Mouse (Mus musculus) adrenal gland, adult 18-20 months (tissue): ENCODE results near the gene Sgip1. TPM values are rescaled to one million over a fixed set of nuclear protein-coding genes. Genes with fewer than 3 reads are reported as not detected.
A peak's percentile ranks its signal among the peaks of the same experiment; 100 is the strongest.

ENCODE experiments used
- DNase-seq, 2 experiments: peaks; one replicate each; pipeline ENCODE4 v3.0.0; 2021 to 2022; ENCODE audit warnings: low spot score in 2 of 2
- total RNA-seq, 2 experiments: library from RNA; stranded (reverse); gene quantifications; 1 replicate in 1 of 2; 2 replicates in 1 of 2; pipeline ENCODE4 v1.2.3; 2021

Gene Sgip1
- total RNA-seq, 2 experiments from 2014 or later, result 5.9 to 7.2 TPM

DNA sequence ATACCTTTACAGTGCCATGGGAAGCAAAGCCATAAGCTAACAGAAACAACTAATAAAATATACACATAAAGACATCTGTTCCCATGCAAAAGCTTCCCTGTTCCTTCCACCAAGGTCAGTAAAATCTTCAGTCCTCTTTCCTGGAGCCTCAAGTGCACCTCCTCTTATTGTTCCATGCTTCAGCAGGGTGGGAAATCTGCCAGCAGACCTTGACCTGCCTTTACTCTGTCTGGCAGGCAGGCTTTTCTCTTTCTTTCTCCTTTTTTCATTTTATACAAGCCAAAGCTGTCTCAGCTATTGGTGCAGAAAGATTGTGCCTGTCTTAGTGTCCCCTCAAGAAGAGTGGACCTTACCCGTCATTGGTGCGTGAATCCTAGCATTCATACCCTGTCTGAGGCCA lies 154.8 kb downstream of the Sgip1 start:
- DNase-seq, result no peak

DNA sequence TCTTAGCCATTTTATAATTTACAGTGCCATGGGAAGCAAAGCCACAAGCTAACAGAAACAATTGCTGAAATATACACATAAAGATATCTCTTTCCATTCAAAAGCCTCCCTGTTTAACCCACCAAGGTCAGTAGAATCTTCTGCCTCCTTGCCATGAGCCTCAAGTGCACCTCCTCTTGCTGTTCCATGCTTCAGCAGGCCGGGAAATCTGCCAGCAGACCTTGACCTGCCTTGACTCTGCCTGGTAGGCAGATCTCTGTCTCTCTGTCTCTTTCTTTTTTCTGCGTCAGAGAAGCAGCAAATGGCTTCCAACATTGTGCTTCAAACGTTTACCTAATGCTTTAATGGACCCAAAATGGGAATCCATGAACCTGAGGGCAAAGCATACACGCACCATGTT lies 157.9 kb downstream of the Sgip1 start:
- DNase-seq, result peak; percentile 29 to 40

DNA sequence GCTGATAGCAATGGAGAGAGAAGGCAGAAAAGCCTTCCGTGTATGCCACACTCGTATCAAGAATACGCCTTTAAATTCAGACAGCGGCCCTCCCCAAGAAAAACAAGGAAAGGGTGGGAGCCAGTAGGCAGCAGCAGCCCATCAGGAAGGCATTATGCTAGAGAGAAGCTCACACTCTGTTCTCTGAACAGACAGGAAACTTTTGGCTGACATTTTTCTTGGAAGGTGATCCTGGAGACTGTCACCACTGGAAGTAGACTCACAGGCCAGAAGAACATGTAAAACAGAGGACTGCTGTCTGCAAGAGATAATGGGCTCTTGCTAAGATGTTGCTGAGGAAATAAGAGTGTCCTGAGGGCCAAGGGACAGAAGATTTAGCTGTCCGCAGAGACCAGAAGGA lies 158.6 kb downstream of the Sgip1 start:
- DNase-seq, result no peak

DNA sequence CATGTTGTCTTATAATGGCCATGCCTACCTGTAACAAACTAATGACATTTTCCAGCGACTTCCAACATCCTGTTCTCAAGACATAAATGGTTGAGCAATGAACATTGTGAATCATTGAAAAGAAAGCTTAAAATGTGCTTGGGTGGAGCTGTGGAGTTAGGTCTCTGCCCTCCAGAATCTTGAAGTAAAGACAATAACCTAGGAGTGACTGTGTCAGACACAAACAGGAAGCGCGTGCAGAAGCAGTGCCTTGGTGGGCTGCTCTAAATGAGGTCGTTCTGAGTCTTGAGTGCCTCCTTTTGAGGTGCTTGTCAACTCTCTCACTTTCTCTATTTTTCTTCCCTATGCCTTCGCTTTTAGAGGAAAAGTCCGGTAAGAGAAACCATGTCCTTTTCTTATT lies 159.1 kb downstream of the Sgip1 start:
- DNase-seq, result no peak

DNA sequence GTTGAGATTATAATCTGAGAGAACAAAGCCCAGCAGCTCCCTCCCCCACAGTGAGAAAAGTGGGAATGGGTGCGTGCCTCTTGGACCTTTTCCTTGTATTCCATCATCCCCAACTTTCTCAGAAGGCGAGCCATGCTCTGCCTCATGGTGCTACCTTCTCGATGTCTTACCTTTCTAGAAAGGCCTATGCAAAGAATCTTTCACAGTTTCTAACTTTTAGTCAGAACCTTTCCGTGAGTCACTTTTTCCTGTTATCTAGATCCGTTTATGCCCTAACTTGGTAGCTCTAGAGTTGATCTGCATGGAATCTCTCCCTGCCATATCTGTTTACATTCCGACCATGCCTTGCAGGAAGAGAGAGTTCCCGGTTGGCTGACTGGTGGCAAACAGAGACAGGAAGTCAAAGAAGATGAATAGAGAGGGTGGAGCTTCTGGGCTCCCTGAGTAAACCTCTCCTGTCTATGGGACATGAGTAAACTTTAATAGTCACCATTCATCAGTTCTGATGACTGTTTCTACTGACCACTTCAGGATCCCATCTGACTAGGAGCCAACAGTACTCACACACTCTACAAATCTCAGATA lies 166.8 kb downstream of the Sgip1 start:
- DNase-seq, result no peak

DNA sequence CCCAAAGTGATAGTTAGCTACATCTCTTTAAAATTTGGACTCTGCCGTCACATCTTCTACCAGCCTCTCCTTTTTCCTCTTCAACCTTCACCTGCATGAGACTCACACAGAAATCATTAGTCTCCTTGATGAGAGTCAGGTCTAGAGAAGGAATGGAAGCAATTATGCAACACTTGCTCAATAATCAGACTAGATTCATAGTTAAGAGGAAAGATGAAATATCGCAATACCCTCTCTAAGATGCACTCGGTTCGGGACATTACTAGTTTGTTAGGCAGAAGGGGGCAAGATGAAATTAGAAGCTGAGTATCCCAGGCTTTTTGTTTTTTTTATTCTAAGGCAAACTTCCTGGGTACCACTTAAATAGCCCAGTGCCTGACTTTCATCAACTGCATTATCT lies 169.1 kb downstream of the Sgip1 start:
- no peak for DNase-seq

DNA sequence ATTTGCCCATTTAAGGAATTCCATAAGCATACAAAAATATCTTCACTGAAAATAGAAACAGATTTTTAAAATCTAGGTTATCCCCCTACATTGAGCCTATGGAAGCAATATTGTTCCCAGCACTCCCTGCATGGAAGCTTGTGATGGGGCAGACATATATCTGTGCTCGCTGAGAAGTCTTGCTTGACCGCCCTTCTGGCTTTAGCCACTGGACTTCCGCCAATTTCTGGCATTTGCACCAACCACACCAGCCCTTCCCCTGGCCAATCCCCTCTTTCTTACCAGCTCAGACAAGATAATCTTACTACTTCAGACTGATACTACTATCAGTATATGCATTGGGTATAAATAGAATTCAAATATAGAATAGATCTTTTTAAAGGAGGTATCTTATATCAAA lies 172.1 kb downstream of the Sgip1 start:
- no peak for DNase-seq

DNA sequence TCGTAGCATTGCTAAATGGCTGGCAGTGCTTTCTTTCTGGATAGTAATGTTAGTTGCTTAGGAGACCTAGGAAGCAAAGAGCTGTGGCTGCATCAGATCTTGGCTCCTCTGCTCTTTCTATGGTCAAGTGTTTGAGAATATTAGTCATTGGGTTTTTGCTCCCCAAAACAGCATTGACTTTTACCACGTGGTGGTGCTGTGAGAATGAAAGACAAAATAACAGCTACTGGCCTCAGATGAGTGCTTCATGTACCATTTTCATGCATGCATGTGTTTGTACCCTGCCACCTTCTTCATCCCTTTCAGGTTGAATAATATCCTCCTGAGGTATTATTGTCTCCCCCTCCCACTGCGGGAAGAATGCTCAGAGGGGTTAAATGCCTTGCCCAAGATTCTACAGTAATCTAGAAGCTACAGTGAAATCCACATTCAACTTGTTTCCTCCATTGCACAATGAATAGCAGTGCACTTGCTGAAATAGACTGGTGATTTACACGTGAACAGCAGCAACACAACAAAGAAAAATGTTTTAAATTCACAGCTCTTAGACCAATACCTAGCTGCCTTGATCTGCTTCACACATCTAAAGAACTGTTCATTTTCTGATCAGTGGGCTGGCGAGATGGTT lies 172.7 kb downstream of the Sgip1 start:
- DNase-seq, result no peak

DNA sequence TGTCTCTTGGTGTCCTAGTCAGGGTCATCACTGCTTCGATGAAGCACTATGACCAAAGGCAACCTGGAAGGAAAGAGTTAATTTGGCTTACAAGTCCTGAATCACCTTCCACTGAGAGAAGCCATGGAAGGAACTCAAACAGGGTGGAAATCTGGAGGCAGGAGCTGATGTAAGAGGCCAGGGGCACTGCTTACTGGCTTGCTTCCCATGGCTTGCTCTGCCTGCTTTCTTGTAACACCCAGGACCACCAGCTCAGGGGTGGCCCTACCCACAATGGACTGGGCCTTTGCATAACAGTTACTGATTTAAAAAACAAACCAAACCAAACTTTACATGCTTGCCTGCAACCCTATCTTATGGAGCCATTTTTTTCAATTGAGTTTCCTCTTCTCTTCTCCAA lies 177.1 kb downstream of the Sgip1 start:
- no peak for DNase-seq

DNA sequence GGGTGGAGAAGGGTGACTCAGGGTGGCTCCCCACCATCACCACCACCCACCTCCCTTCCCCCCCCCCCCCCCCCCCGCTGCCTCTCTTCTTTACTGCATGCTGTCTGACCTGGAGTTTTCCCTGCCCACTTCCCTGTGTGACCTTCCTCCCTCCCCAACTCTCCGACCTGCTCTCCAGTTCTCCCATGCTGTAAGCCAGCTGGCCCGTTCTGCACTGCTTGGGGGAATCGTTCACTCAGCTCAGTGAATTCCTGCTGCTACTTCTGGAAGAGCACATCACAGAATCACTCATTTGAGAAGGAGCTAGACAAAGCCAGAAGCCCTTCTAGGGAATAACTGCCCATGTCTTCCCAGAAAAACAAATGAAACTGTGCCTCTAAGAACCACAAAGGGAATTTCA lies 188.4 kb downstream of the Sgip1 start:
- no peak for DNase-seq

DNA sequence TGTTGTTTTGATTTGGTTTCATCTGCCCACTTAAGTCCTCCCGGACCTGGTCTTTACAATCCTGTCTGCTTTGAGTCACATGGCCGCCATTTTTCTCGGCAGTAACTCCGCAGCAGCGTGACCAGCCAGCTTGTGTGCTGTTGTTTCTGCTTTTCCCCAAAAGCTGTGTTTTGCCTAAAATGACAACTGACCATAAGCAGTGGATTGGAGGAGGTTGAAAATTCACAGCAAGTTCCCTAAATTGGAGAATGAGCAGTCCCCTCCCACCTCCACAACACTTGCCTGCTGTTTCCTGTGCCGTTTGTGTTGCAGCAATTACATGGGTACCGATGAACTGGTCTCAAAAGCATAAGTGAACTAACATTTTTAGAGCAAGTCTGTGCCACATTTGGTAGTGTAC lies 189.6 kb downstream of the Sgip1 start:
- DNase-seq, result no peak

DNA sequence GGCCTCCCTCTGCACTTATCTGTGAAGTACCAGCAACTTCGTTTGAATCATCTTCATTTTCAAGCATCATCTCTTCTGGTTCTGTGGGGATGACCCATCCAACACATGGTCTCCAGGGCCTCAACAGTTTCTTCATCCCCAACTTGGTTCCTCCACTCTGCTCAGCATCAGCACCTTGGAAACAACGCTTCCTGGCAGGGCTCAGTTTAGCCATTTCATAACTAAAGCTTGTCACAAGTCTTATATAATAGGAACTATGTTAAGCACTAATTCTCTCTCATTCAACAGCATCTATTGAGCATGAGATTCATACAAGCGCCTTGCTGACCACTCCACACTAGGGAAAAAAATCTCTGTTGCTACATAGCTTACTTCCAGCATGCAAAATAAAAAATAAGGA lies 199.2 kb downstream of the Sgip1 start:
- DNase-seq, result no peak

DNA sequence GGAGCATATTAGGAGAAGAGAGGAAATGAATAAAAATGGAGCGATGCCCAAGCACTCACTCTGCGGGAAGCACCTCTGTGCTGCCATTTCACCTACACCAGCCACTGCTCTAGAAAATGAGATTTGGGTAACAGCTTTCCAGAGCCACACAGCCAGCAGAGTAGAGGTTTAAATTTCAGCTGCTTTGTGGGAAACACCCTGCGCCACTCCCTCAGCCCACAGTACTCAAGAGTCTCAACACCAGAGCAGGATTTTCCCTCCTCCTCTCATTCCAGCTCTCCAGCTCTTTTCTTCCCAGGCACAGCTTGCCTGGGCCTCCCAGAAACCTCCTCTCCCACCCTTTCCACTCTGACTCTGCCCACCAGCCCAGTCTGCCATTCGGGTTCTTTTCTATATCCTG lies 199.6 kb downstream of the Sgip1 start:
- DNase-seq, result no peak

DNA sequence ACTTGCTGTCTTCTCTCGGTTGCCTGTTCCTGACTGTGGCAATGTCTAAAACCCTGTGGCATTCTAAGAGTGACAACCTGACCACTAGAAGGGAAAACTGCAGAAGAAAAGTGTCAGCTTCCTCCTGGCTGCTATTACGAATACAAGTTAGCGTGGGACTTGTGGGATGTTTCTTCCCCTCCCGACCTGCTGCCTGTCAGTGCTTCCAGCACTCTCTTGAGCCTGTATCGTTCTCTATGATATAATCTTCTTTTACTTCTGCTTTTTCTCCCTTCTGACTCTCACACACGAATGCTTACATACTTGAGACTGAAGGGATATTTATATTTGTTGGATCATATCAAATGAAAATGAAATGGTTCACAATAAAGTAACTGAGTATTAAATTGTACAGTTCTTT lies 203.2 kb downstream of the Sgip1 start:
- DNase-seq, result no peak

DNA sequence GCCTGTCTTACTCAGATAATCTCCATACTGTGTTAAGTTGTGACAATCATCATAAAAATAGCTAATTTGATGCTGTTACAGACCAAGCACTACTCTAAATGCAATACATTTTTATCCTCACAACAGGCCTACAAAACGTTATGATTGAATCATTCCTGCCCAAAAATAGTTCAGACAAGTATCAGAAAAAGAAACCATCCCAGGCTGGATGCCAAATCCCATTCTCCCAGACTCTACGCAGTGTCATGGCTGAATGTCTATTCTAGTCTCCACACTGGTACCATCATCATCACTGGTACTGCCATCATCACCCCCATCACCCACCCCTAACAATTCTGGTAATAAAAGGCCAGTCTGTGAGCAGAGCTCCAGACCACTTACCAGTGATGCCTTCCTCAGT lies 211.4 kb downstream of the Sgip1 start:
- DNase-seq, result no peak

DNA sequence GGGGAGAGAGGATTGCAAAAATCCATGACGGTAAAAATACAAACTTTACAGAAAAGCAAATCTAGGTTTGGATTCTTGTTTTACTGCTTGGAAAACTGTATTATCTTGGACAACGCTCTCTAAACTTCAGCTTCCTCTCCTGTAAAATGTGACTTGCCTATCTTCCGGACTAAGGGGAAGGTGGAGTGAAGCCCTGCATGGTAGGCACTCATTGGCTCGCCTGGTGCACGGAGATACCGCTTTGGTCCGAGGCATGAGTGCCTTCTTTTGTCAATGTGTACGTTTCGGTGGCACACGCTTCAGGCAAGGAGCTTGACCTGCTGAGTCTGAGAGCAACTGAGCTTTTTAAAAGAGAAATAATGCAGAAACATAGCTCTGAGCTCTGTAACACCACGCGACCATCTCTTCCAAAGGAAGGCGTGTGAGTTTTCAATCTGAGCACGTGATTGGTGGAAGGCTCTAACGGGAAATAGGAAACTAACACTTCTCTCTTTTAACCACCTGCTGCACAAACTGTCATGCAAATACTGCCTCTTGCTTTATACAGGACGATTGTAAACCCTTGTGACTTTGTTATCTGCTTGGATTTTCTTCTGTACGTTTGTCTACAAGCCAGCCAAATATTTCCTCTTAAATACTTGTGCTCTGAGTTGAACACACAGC lies 214.3 kb downstream of the Sgip1 start:
- no peak for DNase-seq

DNA sequence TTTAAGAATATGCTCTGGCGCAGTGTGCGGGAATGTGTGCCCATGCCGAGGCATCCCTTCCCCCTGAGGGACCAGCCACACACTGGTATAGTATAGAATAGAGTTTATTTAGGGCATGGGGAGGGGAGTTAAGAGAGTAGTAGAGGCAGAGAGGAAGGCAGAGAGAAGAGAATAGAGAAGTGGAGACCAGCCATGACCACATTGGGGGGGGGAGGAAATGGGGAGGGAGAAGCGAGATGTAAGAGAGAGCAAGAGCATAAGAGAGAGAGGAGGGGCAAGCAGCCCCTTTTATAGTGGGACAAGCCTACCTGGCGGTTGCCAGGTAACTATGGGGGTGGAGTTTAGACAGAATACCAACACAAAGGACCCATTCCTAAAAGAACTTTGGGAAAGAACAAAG lies 218.3 kb downstream of the Sgip1 start:
- DNase-seq, result no peak

DNA sequence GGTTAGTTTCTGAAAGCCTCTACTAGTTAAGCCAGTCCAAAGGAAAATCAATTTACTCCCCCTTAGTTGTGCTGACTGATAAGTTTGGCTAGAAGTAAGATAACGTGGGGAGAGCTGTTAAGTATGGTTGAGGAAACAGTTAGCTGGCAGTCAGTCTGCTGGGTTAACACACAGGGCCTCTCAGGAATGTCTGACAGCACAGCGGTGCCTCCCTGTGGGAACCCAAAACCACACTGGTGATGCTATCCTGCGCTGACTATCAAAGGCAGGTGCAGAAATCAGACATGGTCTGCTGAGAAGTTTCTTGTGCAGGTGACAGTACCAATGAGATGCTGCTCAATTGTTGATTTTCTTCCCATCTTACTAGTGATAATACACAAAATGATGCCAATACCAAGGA lies 223.1 kb downstream of the Sgip1 start:
- no peak for DNase-seq

DNA sequence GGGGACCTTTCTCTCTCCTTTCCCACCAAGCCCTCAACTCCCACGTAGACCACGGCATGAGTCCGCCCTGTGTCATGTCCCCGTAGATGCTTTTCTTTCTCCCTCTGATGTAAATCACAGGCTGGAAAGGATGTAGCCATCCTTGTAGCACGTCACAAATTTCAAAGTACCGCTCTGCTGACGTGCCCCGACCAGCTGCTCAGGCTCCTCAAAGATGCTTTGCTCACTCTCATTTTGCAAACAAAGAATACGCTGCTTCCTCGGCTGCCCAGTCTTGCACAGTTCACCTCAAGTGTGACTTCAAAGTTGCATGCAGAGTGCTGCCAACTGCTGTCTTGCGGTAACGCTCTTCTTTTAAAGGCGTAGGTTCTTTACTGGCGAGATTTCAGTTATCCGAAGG lies 226.7 kb downstream of the Sgip1 start:
- DNase-seq, result no peak

DNA sequence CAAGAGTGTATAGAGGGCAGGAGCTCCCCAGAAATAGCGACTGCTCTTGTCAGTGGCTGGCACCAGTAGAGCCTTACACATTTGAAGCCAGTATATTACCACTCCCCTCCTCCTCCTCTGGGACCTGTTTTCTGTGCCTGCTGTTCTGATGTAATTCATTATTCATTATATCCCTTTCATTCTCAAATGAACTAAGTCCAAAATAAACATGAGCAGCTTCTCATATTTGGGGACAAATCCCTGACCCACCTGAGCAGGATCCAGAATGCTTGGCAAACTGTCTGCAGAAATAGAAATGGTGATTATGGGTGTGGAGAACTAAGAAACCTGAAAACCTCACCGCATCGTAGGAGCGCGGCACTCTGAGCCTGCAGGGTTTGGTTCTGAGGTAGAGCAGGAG lies 228.5 kb downstream of the Sgip1 start:
- no peak for DNase-seq

DNA sequence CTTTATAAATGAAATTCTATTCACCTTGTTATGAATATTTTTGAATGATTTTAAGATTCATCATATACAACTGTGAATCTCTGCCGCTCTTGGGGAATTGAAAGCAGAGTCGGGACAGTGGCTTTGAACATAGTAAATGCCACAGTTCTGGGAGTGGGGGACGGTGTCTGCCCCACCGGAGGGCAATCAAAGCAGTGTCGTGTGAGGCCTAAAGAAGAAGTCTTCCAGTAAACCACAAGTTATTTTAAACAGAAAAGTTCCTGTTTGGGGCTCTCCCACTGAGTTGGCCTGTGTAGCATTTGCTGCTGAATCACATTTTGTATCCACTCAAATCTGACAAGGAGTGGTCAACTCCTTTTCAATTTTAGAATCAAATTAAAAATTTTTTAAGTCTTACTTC lies 230.1 kb downstream of the Sgip1 start:
- no peak for DNase-seq

DNA sequence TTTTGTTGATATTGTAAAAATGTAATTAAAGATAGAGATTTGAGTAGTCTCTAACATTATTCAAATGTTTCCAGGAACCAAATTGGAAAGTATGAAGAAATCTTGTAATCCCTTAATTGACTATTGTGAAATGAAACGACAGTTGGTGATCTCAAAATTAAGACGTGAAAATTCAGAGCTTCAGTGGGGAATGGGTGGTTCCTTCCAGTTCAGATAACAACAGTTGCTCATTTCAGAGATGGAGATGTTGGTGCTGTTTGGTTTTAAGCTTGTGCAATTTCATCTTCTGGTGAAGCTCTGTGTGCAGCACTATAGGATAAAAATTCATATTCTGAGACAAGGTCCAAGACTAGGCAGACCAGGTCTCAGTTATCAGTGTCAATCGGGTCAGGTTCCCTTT lies 231.0 kb downstream of the Sgip1 start:
- DNase-seq, result no peak

DNA sequence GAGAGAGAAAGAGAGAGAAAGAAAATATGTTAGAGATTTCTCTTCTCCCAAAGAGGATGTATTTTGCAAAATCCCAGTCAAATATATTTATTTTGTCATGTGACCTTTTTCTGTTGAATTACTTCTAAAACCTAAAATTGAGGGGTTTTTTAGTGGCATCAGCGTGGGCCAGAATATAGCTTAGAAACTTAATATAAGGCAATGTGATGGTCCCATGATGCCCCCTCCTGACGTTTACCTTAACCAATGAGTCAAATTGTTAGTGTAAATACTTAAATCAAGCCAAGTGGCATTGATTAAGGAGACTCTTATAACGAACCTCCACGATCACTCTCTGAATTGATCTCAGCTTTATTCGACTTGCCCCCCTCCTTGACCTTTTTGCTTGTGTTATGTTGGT lies 233.1 kb downstream of the Sgip1 start:
- no peak for DNase-seq
